Mouse (Mus musculus) C2C12 (cell line): Measurements from ENCODE around the gene Pdlim4. TPM values are rescaled to one million over a fixed set of nuclear protein-coding genes. Genes with fewer than 3 reads are reported as not detected.
A peak's percentile ranks its signal among the peaks of the same experiment; 100 is the strongest.
"Not testable (repeated sequence)": the region's sequence is repeated elsewhere in the genome, so short reads cannot be mapped to it uniquely, and the experiment has no call there.

ENCODE experiments used
- H3K27me3 ChIP-seq: one replicate; pipeline ENCODE4 v1.6.1; 2011; ENCODE audit not compliant: control insufficient read depth, insufficient read depth, insufficient read length
- H3K36me3 ChIP-seq: one replicate; pipeline ENCODE4 v1.6.1; 2011; ENCODE audit not compliant: control insufficient read depth, insufficient read depth
- H3K4me3 ChIP-seq: one replicate; pipeline ENCODE4 v1.5.1; 2011; ENCODE audit warnings: mild to moderate bottlenecking, control low read depth; ENCODE audit not compliant: poor library complexity, insufficient read depth, severe bottlenecking
- H3K79me2 ChIP-seq: one replicate; pipeline ENCODE4 v1.6.1; 2011; ENCODE audit not compliant: control insufficient read depth, insufficient read depth
- H3K79me3 ChIP-seq: one replicate; pipeline ENCODE4 v1.6.1; 2011; ENCODE audit warnings: low read depth, control low read depth
- H3ac ChIP-seq: one replicate; pipeline ENCODE3; 2011; ENCODE audit warnings: low read depth; ENCODE audit not compliant: control insufficient read depth, insufficient read length
- CEBPB ChIP-seq: IDR thresholded peaks from one replicate; pipeline ENCODE4 v1.6.1; 2011; ENCODE audit warnings: low read depth, mild to moderate bottlenecking, control low read depth, moderate library complexity
- CTCF ChIP-seq: IDR thresholded peaks from one replicate; pipeline ENCODE4 v1.5.1; 2011; ENCODE audit not compliant: control insufficient read depth, insufficient read depth, insufficient read length
- FOSL1 ChIP-seq: IDR thresholded peaks from one replicate; pipeline ENCODE4 v1.8.0; 2011; ENCODE audit warnings: mild to moderate bottlenecking, low read length; ENCODE audit not compliant: poor library complexity, insufficient read depth, severe bottlenecking
- MAX ChIP-seq: IDR thresholded peaks from one replicate; pipeline ENCODE4 v1.6.1; 2011; ENCODE audit warnings: mild to moderate bottlenecking, control low read depth
- MYOD1 ChIP-seq: IDR thresholded peaks from one replicate; pipeline ENCODE4 v1.6.1; 2011; ENCODE audit warnings: low read depth; ENCODE audit not compliant: control insufficient read depth, insufficient read length
- MYOG ChIP-seq: IDR thresholded peaks from one replicate; pipeline ENCODE4 v1.6.1; 2011; ENCODE audit not compliant: control insufficient read depth, insufficient read length; ENCODE audit errors: extremely low read depth
- USF1 ChIP-seq: IDR thresholded peaks from one replicate; pipeline ENCODE4 v1.6.1; 2011; ENCODE audit warnings: low read depth, mild to moderate bottlenecking, control low read depth, moderate library complexity
- polyA plus RNA-seq: library from polyadenylated mRNA; unstranded; fragments of >200 nt; fragmentation: generic; extraction: Trizol; gene quantifications from one replicate; pipeline ENCODE4 v1.2.1, GENCODE M21; 2012; ENCODE audit warnings: missing spikeins

Gene Pdlim4
- polyA plus RNA-seq, 1 experiment = 120 TPM

- no peak for TF ChIP-seq MYOD1
- no peak for TF ChIP-seq MAX
- TF ChIP-seq FOSL1 = no peak
- TF ChIP-seq USF1 = no peak
- TF ChIP-seq MYOG = no peak
- TF ChIP-seq CEBPB = no peak
- TF ChIP-seq CTCF = no peak
- no peaks in the 10 kb centered on the region for H3K79me2 ChIP-seq
- no peaks in the 10 kb centered on the region for H3K79me3 ChIP-seq
- H3K27me3 ChIP-seq = no peaks in the 10 kb centered on the region
- H3K36me3 ChIP-seq = peaks cover 20% of the 10 kb centered on the region
- H3K4me3 ChIP-seq = no peak overlapping the region
- H3ac ChIP-seq = no peak overlapping the region
These were observed 18.6 kb downstream of the Pdlim4 start for GRCm38 (mm10) chr11:54050205-54050604.

GRCm38 (mm10) chr11:54040676-54041075, 28.1 kb downstream of the Pdlim4 start:
- H3K4me3 ChIP-seq = no peak overlapping the region
- H3K79me3 ChIP-seq = no peaks in the 10 kb centered on the region
- H3ac ChIP-seq = no peak overlapping the region
- H3K27me3 ChIP-seq = no peaks in the 10 kb centered on the region
- no peaks in the 10 kb centered on the region for H3K79me2 ChIP-seq
- no peak for TF ChIP-seq MYOG
- no peak for TF ChIP-seq FOSL1
- TF ChIP-seq CTCF = no peak
- TF ChIP-seq MYOD1 = no peak
- no peak for TF ChIP-seq MAX
- no peak for TF ChIP-seq USF1
- no peak for TF ChIP-seq CEBPB
- H3K36me3 ChIP-seq = no peaks in the 10 kb centered on the region

GRCm38 (mm10) chr11:54032872-54033271, 35.9 kb downstream of the Pdlim4 start:
- H3K36me3 ChIP-seq, H3K4me3 ChIP-seq, H3ac ChIP-seq, H3K79me3 ChIP-seq, H3K27me3 ChIP-seq: not testable (repeated sequence)
- H3K79me2 ChIP-seq = peaks cover 19% of the 10 kb centered on the region

DNA sequence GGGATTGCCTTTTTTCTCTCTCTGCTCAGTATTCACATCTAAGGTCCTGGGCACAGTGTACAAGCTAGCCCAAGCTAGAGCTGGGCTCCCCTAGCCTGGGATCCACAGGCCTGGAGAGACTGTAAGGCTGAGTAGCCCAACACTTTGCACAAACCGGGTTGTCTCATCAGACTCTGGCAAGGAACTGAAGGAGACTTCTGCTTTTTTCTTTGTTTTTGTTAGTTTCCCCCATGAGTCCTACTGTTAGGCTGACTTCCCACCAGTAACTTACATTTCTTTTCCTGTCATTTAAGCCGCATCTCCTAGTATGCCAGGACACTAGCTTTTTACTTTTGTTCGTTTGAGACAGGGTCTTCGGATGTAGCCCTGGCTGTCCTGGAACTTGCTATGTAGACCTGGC, 39.8 kb downstream of the Pdlim4 start:
- TF ChIP-seq MAX = no peak
- TF ChIP-seq MYOD1 = no peak
- no peak for TF ChIP-seq CEBPB
- TF ChIP-seq MYOG = no peak
- TF ChIP-seq CTCF = no peak
- TF ChIP-seq USF1 = no peak
- TF ChIP-seq FOSL1 = no peak
- Histone ChIP-seq H3K4me3 (peak overlapping the region; percentile 50), H3K79me2 (peaks cover 49% of the 10 kb centered on the region), H3K79me3 (no peaks in the 10 kb centered on the region), H3K27me3 (no peaks in the 10 kb centered on the region), H3K36me3 (no peaks in the 10 kb centered on the region), H3ac (no peak overlapping the region)

- Histone ChIP-seq H3K79me3 (no peaks in the 10 kb centered on the region), H3K27me3 (no peaks in the 10 kb centered on the region), H3K36me3 (no peaks in the 10 kb centered on the region), H3K4me3 (peak within 1 kb of the TSS; percentile 50), H3ac (peak within 1 kb of the TSS; percentile 74), H3K79me2 (peaks cover 50% of the 10 kb centered on the region)
- peak; percentile 39 for TF ChIP-seq MAX
- TF ChIP-seq CTCF = no peak
These were observed 40.5 kb downstream of the Pdlim4 start, which contains the start of gene Slc22a4 for GRCm38 (mm10) chr11:54028044-54028951. Gene Slc22a4 (minus strand): TSS chr11:54028090.

GRCm38 (mm10) chr11:54027131-54028043, 41.4 kb downstream of the Pdlim4 start:
- TF ChIP-seq CTCF (no peak), FOSL1 (no peak), CEBPB (no peak), MAX (no peak), MYOG (no peak), MYOD1 (no peak), USF1 (no peak)
- Histone ChIP-seq H3ac (peak overlapping the region; percentile 74), H3K27me3 (no peaks in the 10 kb centered on the region), H3K79me2 (peaks cover 59% of the 10 kb centered on the region), H3K36me3 (no peaks in the 10 kb centered on the region), H3K4me3 (peak overlapping the region; percentile 50), H3K79me3 (no peaks in the 10 kb centered on the region)
